Mouse (Mus musculus) macrophage (primary cell): ENCODE measurements around the gene Abhd12b. TPM values are rescaled to one million over a fixed set of nuclear protein-coding genes. Genes with fewer than 3 reads are reported as not detected.

Experiments used
- H3K27ac ChIP-seq: fragments of 350-480 bp; formaldehyde crosslinking; 2 replicates; pipeline ENCODE4 v1.9.0; 2021
- H3K36me3 ChIP-seq: fragments of 350-480 bp; formaldehyde crosslinking; 2 replicates; pipeline ENCODE4 v1.9.0; 2021; ENCODE audit errors: inconsistent target
- H3K4me3 ChIP-seq: fragments of 350-480 bp; formaldehyde crosslinking; 2 replicates; pipeline ENCODE4 v1.9.0; 2021; ENCODE audit errors: inconsistent target
- H3K79me2 ChIP-seq: fragments of 350-480 bp; formaldehyde crosslinking; 2 replicates; pipeline ENCODE4 v1.9.0; 2021; ENCODE audit errors: inconsistent target
- WGBS: methylation state at CpG from one replicate; pipeline ENCODE4 v1.1.7; 2026; ENCODE audit warnings: inconsistent platforms; ENCODE audit not compliant: missing documents; 5-methylcytosine and 5-hydroxymethylcytosine counted together
- polyA plus RNA-seq: library from polyadenylated mRNA; stranded (reverse); fragments of 250-400 nt; gene quantifications from 3 replicates; pipeline ENCODE4 v1.2.4, GENCODE M21; 2018; ENCODE audit warnings: inconsistent platforms
- total RNA-seq, 78 experiments: library from RNA; depleted of rRNA; stranded (reverse); fragments of 250-400 nt; gene quantifications; 1 replicate in 9 of 78; 2 replicates in 24 of 78; 3 replicates in 43 of 78; 4 replicates in 2 of 78; pipeline ENCODE4 v1.2.4; 2018; ENCODE audit warnings: inconsistent platforms in 56 of 78

Gene Abhd12b
- total RNA-seq (2018; cell fraction: chromatin; rRNA removed), result not detected
- not detected for total RNA-seq (2018; cell fraction: cytosol; rRNA removed)
- under 1 TPM in 1 of 26 experiments, not detected in 25; 0.50 TPM for total RNA-seq (2018; cell fraction: nucleus; rRNA removed)
- not detected in 3 replicates for polyA plus RNA-seq

GRCm38 (mm10) chr12:70153842-70154241, at the start of gene Abhd12b:
Gene Abhd12b, plus strand, starts transcription at chr12:70154142.
- H3K36me3 ChIP-seq, result no peaks in the 10 kb centered on the region
- H3K27ac ChIP-seq, result no peak within 1 kb of the TSS
- WGBS, result 86% methylated on average over 3 of the region's 3 CpGs
- no peaks in the 10 kb centered on the region for H3K79me2 ChIP-seq
- no peak within 1 kb of the TSS for H3K4me3 ChIP-seq

DNA sequence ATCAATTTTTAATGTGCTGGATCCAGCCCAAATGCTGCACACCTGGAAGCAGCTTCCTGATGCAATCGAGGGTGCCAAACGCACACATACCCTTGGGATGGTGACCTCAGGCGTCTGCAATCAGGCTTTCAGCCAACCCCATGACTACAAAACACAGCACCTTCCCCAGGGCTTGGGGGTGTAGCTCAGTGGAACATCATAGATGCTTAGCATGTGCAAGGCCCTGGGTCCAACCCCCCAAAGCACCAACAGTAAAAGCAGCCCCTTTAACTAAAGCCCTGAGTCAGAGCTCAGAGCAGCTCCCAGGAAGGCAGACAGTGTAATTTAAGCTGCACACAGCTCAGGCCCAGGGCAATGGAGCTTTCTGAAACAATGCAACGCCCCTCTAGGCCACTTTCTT, 49.7 kb upstream of the Abhd12b start:
- no peak overlapping the region for H3K27ac ChIP-seq
- no peak overlapping the region for H3K4me3 ChIP-seq
- 49% methylated on average over 4 of the region's 4 CpGs for WGBS
- H3K36me3 ChIP-seq, result no peaks in the 10 kb centered on the region
- H3K79me2 ChIP-seq, result peaks cover 97% of the 10 kb centered on the region

GRCm38 (mm10) chr12:70104776-70105420, 49.0 kb upstream of the Abhd12b start:
- Histone ChIP-seq H3K36me3 (no peaks in the 10 kb centered on the region), H3K4me3 (no peak overlapping the region), H3K27ac (no peak overlapping the region), H3K79me2 (peaks cover 97% of the 10 kb centered on the region)
- 71% methylated on average over 5 of the region's 5 CpGs for WGBS

GRCm38 (mm10) chr12:70105885-70106284, 48.1 kb upstream of the Abhd12b start:
- Histone ChIP-seq H3K36me3 (no peaks in the 10 kb centered on the region), H3K4me3 (no peak overlapping the region), H3K27ac (no peak overlapping the region), H3K79me2 (peaks cover 97% of the 10 kb centered on the region)
- 52% methylated on average over 6 of the region's 6 CpGs for WGBS

- H3K27ac ChIP-seq, result no peak overlapping the region
- no peak overlapping the region for H3K4me3 ChIP-seq
- WGBS, result 79% methylated on average over 9 of the region's 9 CpGs
- peaks cover 93% of the 10 kb centered on the region for H3K79me2 ChIP-seq
- H3K36me3 ChIP-seq, result no peaks in the 10 kb centered on the region
Measured at GRCm38 (mm10) chr12:70106508-70106907, 47.4 kb upstream of the Abhd12b start.

DNA sequence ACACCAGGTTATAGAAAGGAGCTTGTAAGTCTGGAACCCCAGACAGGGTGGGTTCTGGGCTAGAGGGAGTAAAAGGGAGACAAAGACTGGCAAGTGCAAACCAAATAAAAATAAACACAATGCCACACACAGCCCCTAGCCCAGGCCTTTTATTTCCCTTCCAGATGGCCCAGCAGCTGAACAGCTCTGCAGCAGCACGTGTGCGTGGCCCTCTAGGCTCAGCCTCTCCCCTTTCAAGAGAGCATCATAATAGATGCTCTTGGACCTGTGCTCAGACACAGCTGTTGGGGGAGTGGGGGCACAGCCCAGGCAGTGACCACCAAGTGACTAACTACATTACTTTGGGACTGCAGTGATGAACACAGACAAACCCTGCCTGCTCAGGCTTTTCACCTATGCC, 45.8 kb upstream of the Abhd12b start:
- 93% methylated on average over 2 of the region's 2 CpGs for WGBS
- no peaks in the 10 kb centered on the region for H3K36me3 ChIP-seq
- no peak overlapping the region for H3K4me3 ChIP-seq
- peaks cover 80% of the 10 kb centered on the region for H3K79me2 ChIP-seq
- H3K27ac ChIP-seq, result no peak overlapping the region

GRCm38 (mm10) chr12:70109921-70110320, 44.0 kb upstream of the Abhd12b start:
- H3K4me3 ChIP-seq, result peak overlapping the region; percentile 59; the same call in 1 of the 2 replicates
- H3K36me3 ChIP-seq, result no peaks in the 10 kb centered on the region
- no peak overlapping the region for H3K27ac ChIP-seq
- H3K79me2 ChIP-seq, result peaks cover 62% of the 10 kb centered on the region
- 4% methylated on average over 4 of the region's 6 CpGs for WGBS

DNA sequence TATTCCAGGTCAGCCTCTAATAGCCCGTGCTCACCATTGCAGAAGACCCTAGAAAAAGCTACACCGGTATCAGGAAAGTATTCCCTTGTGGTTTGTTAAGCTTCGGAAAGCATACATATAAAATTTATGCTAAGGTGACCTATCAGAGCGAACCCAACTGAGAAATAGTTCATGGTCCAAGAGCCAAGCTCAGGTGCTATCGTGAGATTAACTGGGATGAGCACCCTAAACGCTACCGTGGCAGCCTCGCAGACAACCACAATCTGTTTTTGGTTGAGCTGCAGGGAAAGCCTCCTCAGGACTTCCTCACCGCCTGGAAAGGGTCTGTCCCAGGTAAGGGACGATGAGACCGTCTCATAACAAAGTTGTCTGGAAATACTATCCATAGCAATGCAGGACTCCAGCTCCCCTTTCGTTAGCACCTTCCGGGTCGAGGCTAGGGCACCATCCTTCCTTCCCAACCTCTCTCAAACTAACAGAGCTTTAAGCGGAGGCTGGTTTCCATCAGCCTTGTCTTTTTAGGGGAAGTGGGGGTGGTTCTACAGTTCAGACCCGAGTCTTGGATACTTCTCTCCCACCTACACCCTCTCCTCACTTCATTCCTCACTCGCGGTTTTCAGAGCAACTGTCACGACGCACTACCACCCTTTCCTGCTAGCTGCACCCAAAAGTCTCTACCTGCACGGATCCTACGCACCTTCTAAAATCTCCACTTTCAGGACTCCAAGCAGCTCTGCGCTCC, 43.4 kb upstream of the Abhd12b start:
- Histone ChIP-seq H3K79me2 (peaks cover 56% of the 10 kb centered on the region), H3K4me3 (peak overlapping the region; percentile 59), H3K36me3 (no peaks in the 10 kb centered on the region), H3K27ac (peak overlapping the region; percentile 12; the same call in 1 of the 2 replicates)
- 9% methylated on average over 23 of the region's 23 CpGs for WGBS

DNA sequence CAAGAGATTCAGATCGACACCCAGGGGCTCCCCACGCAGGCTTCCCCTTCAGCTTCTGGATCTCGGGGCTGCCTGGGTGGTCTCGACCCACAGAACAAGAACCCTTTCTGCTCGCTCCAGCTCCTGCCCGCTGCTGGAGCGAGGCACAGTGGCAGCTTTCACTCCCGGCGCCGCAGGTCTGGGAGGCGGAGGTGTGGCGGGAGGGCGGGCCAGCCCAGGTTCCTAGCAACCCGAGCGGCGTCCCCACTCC, 42.9 kb upstream of the Abhd12b start:
- Histone ChIP-seq H3K79me2 (peaks cover 51% of the 10 kb centered on the region), H3K27ac (peak overlapping the region; percentile 12; the same call in 1 of the 2 replicates), H3K36me3 (no peaks in the 10 kb centered on the region), H3K4me3 (peak overlapping the region; percentile 59)
- 0% methylated on average over 13 of the region's 16 CpGs for WGBS

DNA sequence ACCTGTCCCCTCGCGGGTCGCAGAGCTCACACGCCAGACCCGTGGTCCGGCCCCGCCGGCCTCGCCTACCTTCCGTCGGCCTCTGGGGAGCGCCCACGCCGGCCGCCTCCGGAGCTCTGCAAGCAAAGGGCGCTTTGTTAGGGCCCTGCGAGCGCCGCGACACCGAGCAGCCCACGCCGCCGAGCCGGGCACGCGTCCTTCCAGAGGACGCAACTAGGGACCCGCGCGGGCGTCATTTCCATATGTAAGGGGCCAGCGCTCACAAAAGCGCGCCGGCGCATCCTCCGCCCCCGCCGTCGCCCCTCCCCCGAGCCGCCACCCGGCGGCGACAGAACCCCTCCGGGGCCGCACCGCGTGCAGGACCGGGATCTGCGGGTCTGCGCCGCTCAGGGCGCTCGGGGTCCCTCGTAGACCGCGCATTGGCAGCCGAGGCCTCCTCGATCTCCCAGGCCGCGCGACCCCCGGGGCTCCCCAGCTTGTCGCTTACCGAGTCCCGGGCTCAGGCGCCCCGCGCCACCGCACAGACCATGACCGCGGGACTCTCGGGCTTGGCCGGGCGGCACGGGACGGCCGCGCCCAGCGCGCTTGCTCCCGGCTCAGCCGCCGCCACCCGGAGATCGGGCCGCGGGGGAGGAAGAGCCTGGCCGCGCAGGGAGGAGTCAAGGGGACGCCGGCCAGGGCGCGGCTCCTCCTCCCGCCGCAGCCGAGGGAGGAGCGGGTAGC, 42.4 kb upstream of the Abhd12b start:
- H3K79me2 ChIP-seq, result peaks cover 46% of the 10 kb centered on the region
- H3K4me3 ChIP-seq, result peak overlapping the region; percentile 59; the same call in 1 of the 2 replicates
- whole genome bisulfite sequencing, result 0% methylated on average over 77 of the region's 101 CpGs
- H3K36me3 ChIP-seq, result no peaks in the 10 kb centered on the region
- no peak overlapping the region for H3K27ac ChIP-seq

DNA sequence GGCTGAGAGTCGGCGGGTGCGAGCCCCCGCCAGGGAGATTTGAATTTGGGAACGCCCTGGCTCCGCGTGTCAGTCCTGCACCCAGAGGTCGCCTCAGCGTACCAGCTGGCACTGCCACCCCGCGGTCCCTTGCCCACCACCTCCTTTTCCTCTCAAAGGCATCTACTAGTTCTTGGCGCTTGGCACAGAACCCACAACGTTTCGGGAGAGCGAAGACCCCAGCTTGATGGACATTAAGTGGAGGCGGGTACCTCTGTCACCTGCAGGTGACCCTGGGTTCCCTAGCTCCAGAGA, 41.9 kb upstream of the Abhd12b start:
- Histone ChIP-seq H3K79me2 (peaks cover 41% of the 10 kb centered on the region), H3K36me3 (no peaks in the 10 kb centered on the region), H3K27ac (0 out of 2 replicates have a peak overlapping the region, but pooled peaks have one; percentile 10), H3K4me3 (peak overlapping the region; percentile 18; the same call in 1 of the 2 replicates)
- WGBS, result 7% methylated on average over 16 of the region's 16 CpGs

- no peaks in the 10 kb centered on the region for H3K36me3 ChIP-seq
- no peak within 1 kb of the TSS for H3K4me3 ChIP-seq
- no peak within 1 kb of the TSS for H3K27ac ChIP-seq
- 80% methylated on average over 11 of the region's 11 CpGs for WGBS
- H3K79me2 ChIP-seq, result peaks cover 28% of the 10 kb centered on the region
Measured at GRCm38 (mm10) chr12:70113351-70113750, 40.6 kb upstream of the Abhd12b start, which contains the start of gene Nin. Gene Nin, minus strand, starts transcription at chr12:70113717.

DNA sequence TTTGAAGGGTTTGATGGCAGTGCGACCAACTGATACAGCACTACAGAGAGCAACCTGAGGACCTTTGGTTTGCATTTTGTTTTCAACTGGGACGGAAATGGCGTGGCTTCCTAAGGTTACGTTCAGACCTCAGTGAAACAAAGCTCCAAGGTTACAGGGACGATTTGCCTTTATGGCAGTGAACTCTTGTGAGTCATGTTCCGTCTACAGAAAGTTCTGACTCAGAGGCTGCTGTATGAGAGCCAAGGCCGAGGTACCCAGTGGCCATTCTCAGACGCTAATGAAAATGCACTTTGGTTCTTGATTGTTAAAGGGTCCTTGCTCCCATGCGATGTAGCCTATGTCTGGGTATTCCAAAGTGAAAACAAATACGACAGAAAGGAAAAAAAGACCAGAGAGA, 36.8 kb upstream of the Abhd12b start:
- Histone ChIP-seq H3K4me3 (no peak overlapping the region), H3K36me3 (no peaks in the 10 kb centered on the region), H3K27ac (no peak overlapping the region), H3K79me2 (no peaks in the 10 kb centered on the region)
- 93% methylated on average over 10 of the region's 10 CpGs for WGBS

GRCm38 (mm10) chr12:70118721-70119345, 35.1 kb upstream of the Abhd12b start:
- H3K27ac ChIP-seq, result no peak overlapping the region
- 93% methylated on average over 10 of the region's 10 CpGs for WGBS
- H3K36me3 ChIP-seq, result no peaks in the 10 kb centered on the region
- no peak overlapping the region for H3K4me3 ChIP-seq
- no peaks in the 10 kb centered on the region for H3K79me2 ChIP-seq
